Mouse (Mus musculus) limb, embryonic 13.5 days (tissue): ENCODE measurements around the gene Itpr3. TPM values are rescaled to one million over a fixed set of nuclear protein-coding genes. Genes with fewer than 3 reads are reported as not detected.

ENCODE experiments used
- ATAC-seq: fragments of 200-750 bp; cut with Nextera tagmentation; 2 replicates; pipeline ENCODE4 v1.8.0; 2017; ENCODE audit warnings: low read depth, moderate number of reproducible peaks, moderate TSS enrichment; ENCODE audit not compliant: low FRiP score
- H3K27ac ChIP-seq: fragments of 300-500 bp; sonication (generic); 2 replicates; pipeline ENCODE4 v1.5.1; 2015; ENCODE audit warnings: inconsistent platforms, mild to moderate bottlenecking, moderate library complexity
- H3K27me3 ChIP-seq: fragments of 300-500 bp; sonication (generic); 2 replicates; pipeline ENCODE4 v1.6.1; 2015; ENCODE audit warnings: mild to moderate bottlenecking, inconsistent platforms
- H3K36me3 ChIP-seq: fragments of 300-500 bp; sonication (generic); 2 replicates; pipeline ENCODE4 v1.6.1; 2015; ENCODE audit warnings: inconsistent platforms, mild to moderate bottlenecking, moderate library complexity
- H3K4me1 ChIP-seq: fragments of 300-500 bp; sonication (generic); 2 replicates; pipeline ENCODE4 v1.6.1; 2015; ENCODE audit warnings: inconsistent platforms
- H3K4me2 ChIP-seq: fragments of 300-500 bp; sonication (generic); replicated peaks from 2 replicates; pipeline ENCODE4 v1.6.1; 2015; ENCODE audit warnings: inconsistent platforms, mild to moderate bottlenecking, moderate library complexity
- H3K4me3 ChIP-seq: fragments of 300-500 bp; sonication (generic); 2 replicates; pipeline ENCODE4 v1.5.1; 2015; ENCODE audit warnings: moderate library complexity, mild to moderate bottlenecking, inconsistent platforms
- H3K9ac ChIP-seq: fragments of 300-500 bp; sonication (generic); 2 replicates; pipeline ENCODE4 v1.6.1; 2015; ENCODE audit warnings: mild to moderate bottlenecking, inconsistent platforms
- H3K9me3 ChIP-seq: fragments of 300-500 bp; sonication (generic); 2 replicates; pipeline ENCODE4 v1.6.1; 2016; ENCODE audit warnings: inconsistent platforms
- WGBS: fragments of 180-500 bp; shearing (Covaris S2); methylation state at CpG from one replicate; pipeline ENCODE4 v1.1.7; 2015; 5-methylcytosine and 5-hydroxymethylcytosine counted together
- polyA plus RNA-seq: library from polyadenylated mRNA; unstranded; fragments of >200 nt; fragmentation: Nextera tagmentation; extraction: Ambion mirVana; gene quantifications from 2 replicates; pipeline ENCODE4 v1.2.1, GENCODE M21; 2015

The Itpr3 gene
- polyA plus RNA-seq, 1 experiment from 2014 or later = 3.3 TPM

DNA sequence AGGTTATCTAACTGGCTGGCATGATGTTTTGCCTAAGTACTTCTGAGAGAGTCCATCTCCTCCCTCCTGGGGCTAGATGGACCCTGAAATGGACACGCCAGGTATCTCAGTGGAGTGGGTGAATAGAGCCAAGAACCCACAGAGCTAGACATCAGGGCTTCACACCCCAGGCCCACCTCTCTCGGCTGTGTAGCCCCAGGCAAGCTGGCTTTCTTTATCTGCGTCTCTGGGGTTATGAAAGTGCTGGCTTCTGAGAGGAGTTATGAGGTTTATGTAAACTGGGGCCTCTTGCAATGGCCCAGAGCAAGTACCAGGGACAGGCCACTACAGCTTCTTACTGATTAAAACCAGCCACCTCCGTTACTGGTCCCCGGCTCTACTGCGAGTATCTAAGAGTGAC lies 97.8 kb downstream of the Itpr3 start:
- no peak overlapping the region for H3K4me3 ChIP-seq
- no peak overlapping the region for H3K4me2 ChIP-seq
- H3K27ac ChIP-seq = no peak overlapping the region
- peaks cover 51% of the 10 kb centered on the region for H3K4me1 ChIP-seq
- ATAC-seq = no peak
- H3K9me3 ChIP-seq = no peaks in the 10 kb centered on the region
- peak overlapping the region; percentile 13; the same call in 1 of the 2 replicates for H3K9ac ChIP-seq
- WGBS = 29% methylated on average over 6 of the region's 6 CpGs
- no peaks in the 10 kb centered on the region; the same call in 1 of the 2 replicates for H3K27me3 ChIP-seq
- no peaks in the 10 kb centered on the region for H3K36me3 ChIP-seq

DNA sequence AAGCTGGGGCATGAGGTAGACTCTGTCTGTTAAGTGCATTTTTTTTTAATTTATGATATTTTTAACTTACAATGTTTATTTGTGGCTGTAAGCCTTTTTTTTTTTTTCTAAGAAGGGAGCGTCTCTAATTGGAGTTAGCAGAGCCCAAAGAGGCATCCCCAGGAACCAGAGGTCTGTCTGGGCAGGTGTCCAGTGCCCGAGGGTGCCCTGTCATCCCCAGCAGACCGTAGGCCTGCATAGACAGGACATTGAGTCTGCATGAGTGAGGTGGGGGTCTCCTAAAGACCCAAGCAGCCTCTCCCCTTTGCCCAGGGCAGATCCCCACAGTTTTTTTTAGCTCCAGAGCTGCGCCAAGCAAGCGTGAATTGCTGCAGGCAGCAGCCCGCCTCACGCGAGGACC lies 98.6 kb downstream of the Itpr3 start:
- H3K27me3 ChIP-seq = no peaks in the 10 kb centered on the region
- H3K27ac ChIP-seq = no peak overlapping the region
- H3K9ac ChIP-seq = no peak overlapping the region; the same call in 1 of the 2 replicates
- H3K4me1 ChIP-seq = peaks cover 47% of the 10 kb centered on the region
- WGBS = 75% methylated on average over 8 of the region's 8 CpGs
- ATAC-seq = no peak
- H3K9me3 ChIP-seq = no peaks in the 10 kb centered on the region
- H3K4me3 ChIP-seq = no peak overlapping the region
- no peak overlapping the region for H3K4me2 ChIP-seq
- H3K36me3 ChIP-seq = no peaks in the 10 kb centered on the region

DNA sequence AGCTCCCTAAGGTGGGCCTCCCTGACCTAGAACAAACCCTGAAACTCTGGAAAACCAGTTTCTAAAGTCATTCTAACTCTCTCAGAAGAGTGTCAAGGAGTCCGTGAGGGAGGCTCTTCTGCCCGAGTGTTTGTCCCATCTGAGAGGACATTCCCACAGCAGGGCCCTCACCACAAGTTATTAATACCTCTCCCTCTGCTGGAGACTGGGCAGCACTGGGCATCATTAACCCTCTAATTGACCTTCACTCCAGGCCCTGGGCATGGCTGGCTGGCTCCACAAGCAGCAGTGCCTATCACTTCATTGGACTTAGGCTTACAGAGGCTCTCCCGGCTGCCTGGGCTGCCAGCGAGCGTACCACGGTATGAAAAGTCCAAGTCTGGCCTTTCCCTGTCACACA lies 101.3 kb downstream of the Itpr3 start:
- Histone ChIP-seq H3K4me1 (peaks cover 38% of the 10 kb centered on the region), H3K4me2 (no peak overlapping the region), H3K9me3 (no peaks in the 10 kb centered on the region), H3K27ac (no peak overlapping the region), H3K36me3 (no peaks in the 10 kb centered on the region), H3K4me3 (no peak overlapping the region), H3K27me3 (no peaks in the 10 kb centered on the region), H3K9ac (no peak overlapping the region)
- 81% methylated on average over 6 of the region's 6 CpGs for WGBS
- no peak for ATAC-seq

GRCm38 (mm10) chr17:27159169-27159568 lies 102.1 kb downstream of the Itpr3 start:
- WGBS = 67% methylated on average over 7 of the region's 7 CpGs
- H3K36me3 ChIP-seq = no peaks in the 10 kb centered on the region
- no peak overlapping the region for H3K4me2 ChIP-seq
- H3K9ac ChIP-seq = no peak overlapping the region
- H3K27ac ChIP-seq = no peak overlapping the region
- no peaks in the 10 kb centered on the region for H3K9me3 ChIP-seq
- H3K4me3 ChIP-seq = no peak overlapping the region
- peaks cover 31% of the 10 kb centered on the region for H3K4me1 ChIP-seq
- H3K27me3 ChIP-seq = no peaks in the 10 kb centered on the region
- no peak for ATAC-seq

DNA sequence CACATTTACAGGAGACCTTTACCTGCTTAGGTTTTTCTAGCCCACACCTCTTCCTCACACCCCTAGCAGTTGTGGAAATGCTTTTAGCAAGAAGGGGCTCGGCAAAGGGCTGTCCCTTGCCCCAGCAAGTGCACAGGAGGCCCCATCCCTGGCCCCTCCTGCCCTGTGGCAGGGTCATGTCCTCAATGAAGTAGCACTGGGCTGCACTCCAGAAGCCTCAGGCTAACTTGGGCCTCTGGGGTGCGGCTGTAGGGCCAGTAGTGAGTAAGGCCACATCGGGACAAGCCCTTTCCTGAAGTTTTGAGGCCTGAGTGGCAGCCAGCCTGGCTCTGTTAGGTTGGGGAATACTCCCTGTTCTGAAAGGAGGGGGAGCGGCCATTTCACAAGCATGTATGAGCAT lies 103.8 kb downstream of the Itpr3 start:
- ATAC-seq = no peak
- Histone ChIP-seq H3K9ac (0 out of 2 replicates have a peak overlapping the region, but pooled peaks have one; percentile 27), H3K4me2 (no peak overlapping the region), H3K27me3 (no peaks in the 10 kb centered on the region), H3K36me3 (no peaks in the 10 kb centered on the region), H3K4me3 (no peak overlapping the region), H3K9me3 (no peaks in the 10 kb centered on the region), H3K27ac (no peak overlapping the region), H3K4me1 (peaks cover 21% of the 10 kb centered on the region)
- WGBS = 60% methylated on average over 4 of the region's 4 CpGs

DNA sequence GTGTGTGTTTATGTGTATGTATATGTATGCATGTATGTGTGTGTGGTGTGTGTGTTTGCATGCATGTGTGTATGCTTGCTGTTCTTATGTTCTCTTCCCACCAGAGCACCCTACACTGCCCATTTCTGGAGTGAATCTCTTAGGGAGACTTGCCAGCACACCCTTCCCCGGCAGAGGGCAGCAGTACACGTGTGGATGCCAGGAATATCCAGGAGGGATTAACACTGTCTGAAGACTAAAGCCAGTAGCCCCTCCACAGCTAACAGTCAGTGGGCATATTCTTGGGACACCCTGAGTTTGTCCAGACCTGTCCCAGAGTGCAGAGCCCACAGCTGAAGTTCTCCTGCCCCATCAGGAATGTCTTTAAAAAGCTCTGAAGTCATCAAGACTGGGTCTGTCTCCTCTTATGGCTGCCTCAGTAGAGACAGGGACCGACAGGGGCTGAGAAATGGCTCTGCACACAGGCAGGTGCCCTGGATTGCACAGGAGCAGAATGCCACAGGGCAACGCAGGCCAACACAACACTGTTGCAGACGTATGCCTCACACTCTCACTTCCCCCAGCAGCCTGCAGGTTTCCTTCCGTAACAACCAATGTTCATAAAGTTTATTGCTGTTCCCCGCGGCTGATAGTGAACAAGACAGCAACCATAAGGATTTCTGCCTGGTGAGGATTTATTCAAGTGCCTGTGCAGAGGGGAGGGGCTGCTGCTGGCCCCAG lies 108.1 kb downstream of the Itpr3 start:
- Histone ChIP-seq H3K4me2 (no peak overlapping the region), H3K36me3 (no peaks in the 10 kb centered on the region), H3K9ac (peak overlapping the region; percentile 50; the same call in 1 of the 2 replicates), H3K9me3 (no peaks in the 10 kb centered on the region), H3K4me1 (peaks cover 34% of the 10 kb centered on the region), H3K27me3 (no peaks in the 10 kb centered on the region), H3K27ac (0 out of 2 replicates have a peak overlapping the region, but pooled peaks have one; percentile 33), H3K4me3 (no peak overlapping the region)
- WGBS = 18% methylated on average over 8 of the region's 8 CpGs
- ATAC-seq = 0 out of 2 replicates have a peak, but pooled peaks have one; percentile 37

DNA sequence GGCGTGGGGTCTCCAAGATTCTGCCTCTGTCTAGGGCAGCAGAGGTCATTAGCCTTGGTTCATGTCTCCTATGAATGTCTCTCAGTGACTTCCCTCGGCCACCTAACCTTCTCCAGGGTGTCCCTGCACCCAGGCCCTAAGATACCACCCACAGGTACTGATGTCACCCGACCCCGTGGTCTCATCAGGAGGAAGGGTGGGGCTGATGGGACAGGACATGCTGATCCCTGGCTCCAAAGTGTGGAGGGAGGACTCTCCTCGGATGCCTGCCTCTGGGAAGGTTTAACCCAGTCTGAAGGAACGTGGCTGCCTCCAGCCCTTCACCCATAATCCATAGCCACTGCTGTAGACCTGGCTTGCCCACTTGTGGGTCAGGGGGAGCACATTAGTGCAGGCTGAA lies 109.8 kb downstream of the Itpr3 start:
- no peak for ATAC-seq
- H3K4me1 ChIP-seq = peaks cover 35% of the 10 kb centered on the region
- H3K36me3 ChIP-seq = no peaks in the 10 kb centered on the region
- H3K4me3 ChIP-seq = no peak overlapping the region
- no peaks in the 10 kb centered on the region for H3K27me3 ChIP-seq
- no peak overlapping the region for H3K27ac ChIP-seq
- H3K9me3 ChIP-seq = no peaks in the 10 kb centered on the region
- no peak overlapping the region for H3K9ac ChIP-seq
- 82% methylated on average over 6 of the region's 6 CpGs for WGBS
- no peak overlapping the region for H3K4me2 ChIP-seq

DNA sequence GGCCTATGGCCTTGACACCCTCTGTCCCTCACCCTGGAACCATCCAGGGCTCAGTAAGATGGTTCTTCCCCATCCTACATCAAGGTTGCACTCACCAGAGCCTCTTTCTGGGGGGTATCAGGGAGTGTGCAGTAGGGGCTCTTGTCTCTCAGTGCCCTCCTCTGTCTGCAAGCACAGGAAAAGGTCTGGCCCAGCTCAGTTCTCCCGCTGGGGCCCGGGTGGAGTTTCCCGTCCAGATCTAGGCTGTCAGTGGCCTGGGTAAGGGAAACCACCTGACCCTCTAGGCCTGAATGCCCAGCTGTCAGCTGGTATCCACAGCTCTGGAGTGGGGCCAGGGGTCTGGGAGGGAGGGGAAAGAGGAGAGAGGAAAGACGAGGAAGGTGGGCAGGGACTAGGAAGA lies 110.4 kb downstream of the Itpr3 start, which contains the start of gene Ip6k3:
TSS of gene Ip6k3 (minus strand) at position 251 of the 400 bp plus-strand sequence.
- Histone ChIP-seq H3K4me1 (peaks cover 37% of the 10 kb centered on the region), H3K36me3 (no peaks in the 10 kb centered on the region), H3K9me3 (no peaks in the 10 kb centered on the region), H3K27ac (no peak within 1 kb of the TSS), H3K27me3 (no peaks in the 10 kb centered on the region), H3K4me2 (no peak within 1 kb of the TSS), H3K4me3 (no peak within 1 kb of the TSS), H3K9ac (no peak within 1 kb of the TSS)
- no peak for ATAC-seq
- WGBS = 57% methylated on average over 4 of the region's 4 CpGs

GRCm38 (mm10) chr17:27168569-27168968 lies 111.5 kb downstream of the Itpr3 start:
- Histone ChIP-seq H3K36me3 (no peaks in the 10 kb centered on the region), H3K27ac (no peak overlapping the region), H3K4me1 (peaks cover 44% of the 10 kb centered on the region), H3K4me3 (no peak overlapping the region), H3K9me3 (no peaks in the 10 kb centered on the region), H3K9ac (no peak overlapping the region), H3K4me2 (no peak overlapping the region), H3K27me3 (no peaks in the 10 kb centered on the region)
- 95% methylated on average over 4 of the region's 4 CpGs for WGBS
- ATAC-seq = no peak

DNA sequence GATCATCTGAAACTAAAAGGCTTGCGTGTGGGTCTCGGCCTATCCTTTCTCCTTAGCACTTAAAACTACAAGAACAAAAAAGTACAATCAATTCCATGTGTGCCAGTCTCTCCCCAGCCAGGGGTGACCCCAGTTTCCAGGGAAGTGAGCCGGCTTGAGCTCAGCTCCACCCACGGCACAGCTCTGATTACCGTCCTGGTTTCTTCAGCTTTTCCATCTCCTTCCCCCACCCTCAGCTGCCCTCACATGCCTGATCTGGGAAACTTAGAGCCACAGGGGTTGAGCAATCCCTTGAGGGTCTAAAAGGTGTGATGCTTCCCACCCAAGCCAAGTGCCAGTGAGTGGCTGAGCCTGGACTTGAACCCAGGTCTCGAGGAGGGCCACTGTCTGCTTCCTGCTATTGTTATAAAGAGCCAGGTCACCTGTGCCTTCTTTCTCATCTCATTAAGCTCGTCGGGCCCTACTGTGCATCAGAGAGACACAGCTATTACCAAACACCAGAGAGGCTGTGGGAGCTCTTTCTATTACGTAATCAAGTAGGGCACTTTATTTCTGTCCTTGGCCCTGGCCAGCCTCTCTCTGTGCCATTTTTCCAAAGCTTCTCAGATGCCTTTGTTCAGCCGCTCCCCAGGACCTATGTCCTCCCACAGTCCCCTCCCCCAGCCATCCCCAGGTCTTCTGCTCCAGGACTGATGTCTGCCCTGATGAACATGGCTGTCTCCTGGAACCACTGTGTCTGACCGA lies 113.0 kb downstream of the Itpr3 start:
- no peaks in the 10 kb centered on the region for H3K9me3 ChIP-seq
- ATAC-seq = peak; percentile 28
- H3K4me3 ChIP-seq = no peak overlapping the region
- no peaks in the 10 kb centered on the region for H3K36me3 ChIP-seq
- H3K4me2 ChIP-seq = no peak overlapping the region; the same call in 1 of the 2 replicates
- peaks cover 44% of the 10 kb centered on the region for H3K4me1 ChIP-seq
- H3K27ac ChIP-seq = peak overlapping the region; percentile 67
- no peaks in the 10 kb centered on the region for H3K27me3 ChIP-seq
- WGBS = 51% methylated on average over 11 of the region's 11 CpGs
- no peak overlapping the region for H3K9ac ChIP-seq

GRCm38 (mm10) chr17:27171121-27171520 lies 114.0 kb downstream of the Itpr3 start:
- H3K4me3 ChIP-seq = no peak overlapping the region
- peak overlapping the region; percentile 33; the same call in 1 of the 2 replicates for H3K27ac ChIP-seq
- 71% methylated on average over 5 of the region's 5 CpGs for WGBS
- H3K36me3 ChIP-seq = no peaks in the 10 kb centered on the region
- H3K4me2 ChIP-seq = no peak overlapping the region
- no peaks in the 10 kb centered on the region for H3K27me3 ChIP-seq
- peaks cover 47% of the 10 kb centered on the region for H3K4me1 ChIP-seq
- H3K9ac ChIP-seq = no peak overlapping the region
- no peak for ATAC-seq
- no peaks in the 10 kb centered on the region for H3K9me3 ChIP-seq
